Mouse (Mus musculus) c-Kit-negative CD71-positive TER-119-positive erythroid progenitor cells, embryonic 14.5 days (primary cell): ENCODE results near the gene Nit1.
A peak's percentile ranks its signal among the peaks of the same experiment; 100 is the strongest.
"Not testable (repeated sequence)": the region's sequence is repeated elsewhere in the genome, so short reads cannot be mapped to it uniquely, and the experiment has no call there.

Experiments
- DNase-seq: peaks from one replicate; pipeline ENCODE4 v3.0.0-alpha.2; 2013; ENCODE audit warnings: low read depth, low spot score

Gene Nit1

GRCm38 (mm10) chr1:171349210-171349609 is 3.8 kb upstream of the Nit1 start:
- no peak for DNase-seq

GRCm38 (mm10) chr1:171348665-171349064 is 3.2 kb upstream of the Nit1 start:
- DNase-seq: no peak

GRCm38 (mm10) chr1:171346095-171346450 is 627 bp upstream of the Nit1 start:
- no peak for DNase-seq

GRCm38 (mm10) chr1:171344715-171345114 is 731 bp downstream of the Nit1 start:
- no peak for DNase-seq

GRCm38 (mm10) chr1:171343922-171344677 is 1.3 kb downstream of the Nit1 start:
- no peak for DNase-seq

GRCm38 (mm10) chr1:171342262-171343207 is 2.9 kb downstream of the Nit1 start:
- DNase-seq: no peak

- no peak for DNase-seq
Measured at GRCm38 (mm10) chr1:171330216-171330560, 15.3 kb downstream of the Nit1 start.

- DNase-seq: no peak
Measured at GRCm38 (mm10) chr1:171329433-171330215, 15.8 kb downstream of the Nit1 start.

GRCm38 (mm10) chr1:171328839-171329432 is 16.5 kb downstream of the Nit1 start, which contains the start of gene Dedd:
Gene Dedd, plus strand, starts transcription at chr1:171329145.
- peak; percentile 71 for DNase-seq

- DNase-seq: no peak
Measured at GRCm38 (mm10) chr1:171328244-171328643, 17.2 kb downstream of the Nit1 start.

- not testable (repeated sequence) for DNase-seq
Measured at GRCm38 (mm10) chr1:171326588-171326987, 18.9 kb downstream of the Nit1 start.

GRCm38 (mm10) chr1:171325571-171325970 is 19.9 kb downstream of the Nit1 start:
- no peak for DNase-seq

GRCm38 (mm10) chr1:171322012-171322411 is 23.4 kb downstream of the Nit1 start:
- DNase-seq: no peak

- DNase-seq: no peak
Measured at GRCm38 (mm10) chr1:171321415-171321814, 24.0 kb downstream of the Nit1 start.

- DNase-seq: no peak
Measured at GRCm38 (mm10) chr1:171320151-171320550, 25.3 kb downstream of the Nit1 start.

GRCm38 (mm10) chr1:171319748-171320147 is 25.7 kb downstream of the Nit1 start:
- no peak for DNase-seq

- no peak for DNase-seq
Measured at GRCm38 (mm10) chr1:171309321-171309720, 36.1 kb downstream of the Nit1 start.

GRCm38 (mm10) chr1:171306157-171306556 is 39.3 kb downstream of the Nit1 start:
- DNase-seq: not testable (repeated sequence)

GRCm38 (mm10) chr1:171298226-171298625 is 47.2 kb downstream of the Nit1 start:
- DNase-seq: no peak

GRCm38 (mm10) chr1:171295063-171295402 is 50.4 kb downstream of the Nit1 start:
- no peak for DNase-seq

GRCm38 (mm10) chr1:171294298-171295062 is 51.0 kb downstream of the Nit1 start, which contains the start of gene Ufc1:
Gene Ufc1, minus strand, starts transcription at chr1:171295024.
- peak; percentile 75 for DNase-seq
